Mouse (Mus musculus) spleen, embryonic (tissue): ENCODE results near the gene Gm34302.
"Not testable (repeated sequence)": the region's sequence is repeated elsewhere in the genome, so short reads cannot be mapped to it uniquely, and the experiment has no call there.

Source experiments
- CTCF ChIA-PET: fragments of 350-600 bp; sonication (Branson Sonifier 250); formaldehyde crosslinking; loops from one replicate; lab custom pipeline; 2022; lab: Charles Lee

The Gm34302 gene

GRCm38 (mm10) chr3:63483726-63484125 lies at the start of gene Gm34302:
TSS of gene Gm34302 (minus strand) at chr3:63483879.
- CTCF ChIA-PET = interaction anchor here (0.7 kb wide), 1 partner anchor 36 kb away, joined by 3 read pairs; no protein-coding TSS in a partner anchor

DNA sequence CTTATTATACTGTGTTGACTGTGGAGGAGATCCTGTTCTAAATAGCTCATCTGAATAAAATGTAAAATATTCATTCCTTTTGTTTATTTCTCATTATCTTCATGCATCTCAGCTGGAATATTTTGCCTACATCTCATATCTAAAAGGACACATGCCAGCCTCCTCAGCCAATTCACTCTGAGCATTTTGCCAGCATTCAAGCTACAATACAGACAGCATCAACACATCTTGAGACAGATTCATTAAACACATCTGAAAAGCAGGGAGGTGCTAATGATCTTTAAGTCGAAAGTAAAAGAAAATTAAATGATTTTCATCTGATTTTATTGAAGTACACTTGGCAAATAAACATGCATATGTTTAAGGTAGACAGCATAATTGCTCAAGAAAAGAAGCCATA lies 48.2 kb upstream of the Gm34302 start:
- CTCF ChIA-PET = no interaction called here

- CTCF ChIA-PET = no interaction called here
Measured at GRCm38 (mm10) chr3:63517681-63518080, 34.0 kb upstream of the Gm34302 start.

DNA sequence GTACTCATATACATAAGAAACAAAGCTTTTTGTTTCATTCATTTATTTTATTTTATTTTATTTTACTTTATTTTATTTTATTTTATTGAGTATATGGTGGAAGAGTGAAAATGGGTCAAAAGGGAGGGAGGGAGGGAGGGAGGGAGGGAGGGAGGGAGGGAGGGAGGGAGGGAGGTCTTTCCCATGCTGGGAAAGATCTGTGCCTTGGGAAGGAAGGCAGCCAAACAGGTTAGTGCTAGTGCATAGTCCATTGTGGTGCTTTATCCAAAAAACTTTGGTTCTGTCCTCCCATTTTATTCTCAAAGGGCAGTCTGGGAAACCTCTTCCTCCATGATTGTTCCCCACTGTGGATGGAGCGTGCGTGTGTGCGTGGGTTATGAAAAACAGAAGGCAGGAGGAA lies 32.6 kb upstream of the Gm34302 start:
- CTCF ChIA-PET = not testable (repeated sequence)

GRCm38 (mm10) chr3:63511316-63511715 lies 27.6 kb upstream of the Gm34302 start:
- CTCF ChIA-PET = no interaction called here

DNA sequence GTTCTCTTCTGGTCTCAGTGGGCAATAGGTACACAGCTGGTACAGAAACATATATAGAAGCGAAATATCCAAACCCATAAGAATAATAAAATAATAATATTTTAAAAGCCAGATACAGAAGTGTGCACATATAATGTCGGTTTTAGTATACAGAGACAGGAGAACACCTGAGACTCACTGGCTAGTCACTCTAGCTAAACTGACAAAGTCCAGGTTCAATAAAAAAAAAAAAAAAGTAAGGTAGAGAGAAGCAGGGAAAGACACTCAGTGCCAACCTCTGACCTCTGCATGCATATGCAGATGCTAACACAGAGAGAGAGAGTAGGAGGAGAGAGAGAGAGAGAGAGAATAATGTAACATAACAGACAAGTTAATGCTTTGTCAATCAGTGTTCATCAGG lies 25.8 kb upstream of the Gm34302 start:
- CTCF ChIA-PET = no interaction called here

DNA sequence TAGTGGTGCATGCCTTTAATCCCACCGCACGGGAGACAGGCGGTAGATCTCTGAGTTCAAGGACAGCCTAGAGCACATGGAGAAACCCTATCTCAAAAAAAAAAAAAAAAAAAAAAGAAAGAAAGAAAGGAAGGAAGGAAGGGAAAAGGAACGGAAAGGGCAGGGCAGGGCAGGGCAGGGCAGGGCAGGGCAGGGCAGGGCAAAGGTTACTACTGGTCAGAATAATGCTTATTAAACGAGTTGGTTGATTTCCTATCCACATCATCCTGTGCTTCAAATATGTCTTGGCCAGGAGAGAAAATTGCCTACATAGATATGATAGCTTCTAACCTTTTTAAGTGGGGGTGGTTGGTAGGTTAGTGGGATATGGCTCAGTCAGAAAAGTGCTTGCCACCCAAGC lies 25.2 kb upstream of the Gm34302 start:
- CTCF ChIA-PET = no interaction called here

GRCm38 (mm10) chr3:63504433-63504832 lies 20.8 kb upstream of the Gm34302 start:
- CTCF ChIA-PET = no interaction called here

- CTCF ChIA-PET = no interaction called here
Measured at GRCm38 (mm10) chr3:63494625-63495382, 11.1 kb upstream of the Gm34302 start.

GRCm38 (mm10) chr3:63493563-63493962 lies 9.9 kb upstream of the Gm34302 start:
- CTCF ChIA-PET = no interaction called here

GRCm38 (mm10) chr3:63440426-63441125 lies 43.1 kb downstream of the Gm34302 start:
- CTCF ChIA-PET = no interaction called here

DNA sequence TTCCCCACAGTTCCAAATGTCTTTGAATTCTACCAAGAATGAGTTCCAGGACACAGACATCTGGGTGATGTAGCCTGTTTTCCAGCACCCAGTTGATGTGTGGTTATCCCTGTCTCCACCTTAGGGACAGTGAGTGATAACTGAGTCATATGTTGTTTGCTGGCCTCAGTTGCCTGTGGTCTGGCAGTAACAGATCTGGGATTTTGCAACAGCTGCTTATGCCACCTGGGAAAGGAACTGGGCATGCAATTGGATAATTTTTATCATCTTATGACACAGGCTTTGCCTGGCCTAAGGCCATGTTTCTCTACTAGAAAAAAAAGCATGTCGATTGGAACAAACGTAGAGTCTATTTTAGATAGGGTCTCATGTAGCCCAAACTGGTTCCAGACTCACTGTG lies 43.9 kb downstream of the Gm34302 start:
- CTCF ChIA-PET = no interaction called here

- CTCF ChIA-PET = no interaction called here
Measured at GRCm38 (mm10) chr3:63438898-63439297, 44.8 kb downstream of the Gm34302 start.
